Mouse (Mus musculus) right cerebral cortex, adult 2 months (tissue): ENCODE data around the gene Rpl4.
A peak's percentile ranks its signal among the peaks of the same experiment; 100 is the strongest.
"Not testable (repeated sequence)": the region's sequence is repeated elsewhere in the genome, so short reads cannot be mapped to it uniquely, and the experiment has no call there.

Experiments
- DNase-seq, 2 experiments: peaks; one replicate each; pipeline ENCODE4 v3.0.0; 2021 to 2022; ENCODE audit warnings: low spot score in 2 of 2

The Rpl4 gene

DNA sequence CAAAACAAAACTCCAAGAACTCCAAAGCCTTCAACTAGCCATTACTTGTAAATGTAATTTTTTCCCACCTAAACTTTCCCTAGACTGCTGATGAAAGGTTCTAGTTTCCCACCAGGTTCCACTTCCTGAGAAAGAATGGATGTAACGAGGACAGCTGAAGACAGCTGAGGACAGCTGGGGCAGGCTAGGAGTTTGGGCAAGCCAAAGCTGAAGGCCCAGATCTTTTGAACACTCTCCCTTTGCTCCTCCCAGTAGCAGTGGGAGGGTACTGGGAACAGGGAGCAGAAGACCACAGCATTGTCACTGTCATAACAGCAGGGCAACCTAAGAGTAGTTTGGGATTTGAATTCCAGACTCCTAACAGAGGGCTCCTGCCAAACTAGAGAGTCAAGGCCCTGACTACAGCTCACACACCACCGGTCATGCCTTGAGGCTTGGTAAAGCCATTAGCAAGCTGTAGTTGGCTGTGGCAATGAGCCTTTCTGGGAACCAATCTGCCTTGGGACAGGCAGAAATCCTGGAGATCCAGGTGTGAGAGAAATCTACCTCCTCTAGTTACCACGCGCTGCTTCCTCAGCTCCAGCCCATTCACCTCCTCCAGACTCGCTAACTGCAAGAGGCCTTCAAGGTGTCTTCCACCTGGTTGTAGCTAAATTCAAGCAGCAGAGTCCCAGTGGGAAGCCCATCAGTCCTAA lies 25.0 kb downstream of the Rpl4 start:
- DNase-seq, result no peak

DNA sequence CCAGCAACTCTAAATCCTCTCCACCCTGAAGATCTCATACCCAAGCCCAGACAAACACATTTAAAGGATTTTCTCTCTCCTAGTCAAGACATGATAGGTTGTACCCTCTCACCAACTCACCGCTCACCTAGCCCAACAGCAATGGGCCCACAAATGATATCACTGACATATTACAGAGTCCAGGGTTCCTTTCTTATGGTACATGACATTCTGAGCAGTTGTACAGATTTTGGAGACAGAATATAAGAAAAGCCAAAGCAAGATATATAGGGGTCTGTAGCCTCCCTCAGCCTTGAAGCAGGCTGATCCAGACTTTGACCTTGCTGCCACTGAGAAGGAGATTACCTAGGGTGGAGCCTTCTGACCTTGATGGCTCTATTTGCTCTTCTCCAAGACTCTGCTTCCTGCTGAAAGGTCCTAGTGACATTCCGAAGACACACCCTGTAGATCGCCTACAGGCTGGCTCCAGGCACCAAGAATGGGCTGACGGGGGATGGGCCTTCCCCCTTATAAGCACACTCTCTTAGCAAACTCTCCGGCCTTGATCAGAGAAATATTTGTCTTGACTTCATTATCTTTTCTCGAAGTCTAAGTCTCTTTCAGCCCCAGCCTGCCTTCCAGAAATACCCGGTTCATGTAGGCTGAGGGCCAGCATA lies 25.7 kb downstream of the Rpl4 start:
- DNase-seq, result not testable (repeated sequence)

DNA sequence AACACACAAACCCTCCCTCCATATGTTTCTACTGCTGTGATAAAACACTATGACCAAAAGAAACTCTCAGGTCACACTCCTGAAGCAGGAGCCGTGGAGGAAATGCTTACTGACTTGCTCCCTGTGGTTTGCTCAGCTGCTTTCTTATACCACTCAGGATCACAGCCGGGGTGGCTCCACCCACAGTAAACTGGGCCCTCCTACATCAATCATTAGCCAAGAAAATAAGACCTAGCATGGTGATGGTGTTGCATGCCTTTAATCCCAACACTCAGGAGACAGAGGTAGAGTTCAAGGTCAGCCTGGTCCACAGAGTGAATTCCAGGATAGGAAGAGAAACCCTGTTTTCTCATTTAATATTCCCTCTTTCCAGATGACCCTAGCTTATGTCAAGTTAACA lies 26.7 kb downstream of the Rpl4 start:
- DNase-seq, result no peak

DNA sequence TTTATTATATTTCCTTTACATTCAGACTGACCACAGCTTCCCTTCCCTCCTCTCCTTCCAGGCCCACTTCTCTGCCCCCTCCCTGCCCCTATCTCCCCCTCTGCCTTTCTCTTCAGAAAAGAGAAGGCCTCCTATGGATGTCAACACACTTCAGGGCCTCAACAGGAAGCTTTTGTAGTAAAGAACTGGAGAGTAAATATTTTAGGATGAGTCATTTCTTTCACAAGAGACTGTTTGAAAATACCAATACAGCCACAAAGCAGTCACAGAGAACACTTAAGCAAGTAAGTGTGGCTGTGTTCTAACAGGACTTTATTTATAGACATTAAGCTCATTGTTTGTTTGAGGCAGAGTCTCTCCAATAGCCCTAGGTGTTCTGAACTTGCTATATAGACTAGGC lies 29.2 kb downstream of the Rpl4 start:
- DNase-seq, result no peak

DNA sequence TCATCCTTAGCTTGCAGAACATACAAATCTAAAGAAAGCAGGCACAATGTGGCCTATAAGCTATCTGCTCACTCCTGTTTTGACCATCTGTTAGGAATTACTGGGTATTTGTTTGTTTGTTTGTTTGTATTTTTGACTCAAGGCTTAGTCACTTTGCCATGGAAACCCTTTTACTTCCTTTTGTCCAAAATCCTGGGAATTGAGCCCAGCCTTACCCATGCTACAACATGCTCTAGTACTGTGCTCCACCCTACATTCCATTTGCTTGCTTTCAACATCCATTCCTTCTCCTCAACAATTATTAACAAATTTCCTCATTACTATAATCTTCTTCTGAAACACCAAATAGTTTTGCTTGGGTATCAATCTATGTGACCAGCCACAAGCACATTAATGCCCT lies 29.7 kb downstream of the Rpl4 start:
- no peak for DNase-seq

DNA sequence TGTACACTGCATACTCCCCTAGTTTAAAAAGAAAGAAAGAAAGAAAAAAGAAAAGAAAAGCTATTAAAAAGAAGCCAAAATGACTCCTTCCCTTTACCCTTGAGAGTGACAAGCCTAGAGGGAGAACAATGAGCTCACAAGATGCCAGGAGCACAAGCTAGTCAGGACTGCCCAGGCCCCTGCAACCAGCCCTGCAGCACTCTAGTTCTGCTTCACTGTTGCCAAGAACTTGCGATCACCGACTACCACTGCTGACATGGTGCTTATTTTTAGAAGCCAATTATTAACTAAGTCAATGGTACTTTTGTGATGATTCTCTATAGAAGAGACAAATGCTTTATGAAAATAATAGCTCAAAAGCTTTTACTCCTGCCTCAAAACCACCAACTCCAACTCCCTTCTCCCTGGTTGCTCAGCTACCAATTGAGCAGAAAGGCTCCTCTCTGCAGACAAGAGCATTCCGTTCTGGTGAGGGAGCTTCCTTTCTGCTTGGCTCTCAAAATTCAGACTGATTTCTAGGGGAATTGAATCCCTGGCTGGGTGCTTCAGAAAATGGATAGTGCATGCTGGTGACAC lies 34.4 kb downstream of the Rpl4 start:
- no peak for DNase-seq

DNA sequence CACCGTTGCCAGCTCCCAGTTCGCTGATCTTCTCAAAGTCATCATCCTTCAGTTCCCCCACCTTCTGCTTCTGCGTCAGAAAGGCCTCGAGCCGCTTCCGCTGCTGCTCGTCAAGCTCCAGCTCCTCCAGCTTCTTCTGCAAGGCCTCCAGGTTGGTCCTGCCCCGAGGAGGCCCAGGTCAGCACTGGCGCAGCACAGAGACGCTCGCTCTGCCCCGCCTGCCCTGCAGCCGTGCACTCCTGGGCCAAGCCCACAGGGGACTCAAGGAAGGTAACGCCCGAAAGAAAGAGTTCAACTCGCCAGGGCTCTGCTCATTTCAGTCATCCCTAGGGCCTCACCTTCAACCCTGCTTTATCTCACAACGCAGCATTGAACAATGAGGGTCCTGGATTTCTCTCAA lies 41.3 kb downstream of the Rpl4 start:
- DNase-seq, result no peak

DNA sequence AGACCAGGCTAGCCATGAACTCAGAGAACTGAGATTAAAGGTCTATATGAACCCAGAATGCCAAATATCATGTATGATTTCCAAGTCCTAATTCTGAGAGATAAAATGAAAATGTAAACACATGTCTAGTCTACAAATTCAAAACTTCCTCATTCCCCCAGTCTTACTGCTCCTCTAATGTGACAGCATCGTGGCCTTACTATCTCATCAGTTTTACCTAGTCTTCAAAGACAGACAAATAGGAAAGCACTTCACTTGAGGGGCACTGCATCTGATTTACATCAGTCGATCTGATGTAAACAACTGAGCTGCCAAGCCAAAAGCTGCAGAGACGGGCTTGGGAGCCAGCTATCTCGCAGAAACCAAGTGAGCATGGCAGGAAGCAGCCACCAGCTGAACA lies 42.9 kb downstream of the Rpl4 start:
- no peak for DNase-seq

DNA sequence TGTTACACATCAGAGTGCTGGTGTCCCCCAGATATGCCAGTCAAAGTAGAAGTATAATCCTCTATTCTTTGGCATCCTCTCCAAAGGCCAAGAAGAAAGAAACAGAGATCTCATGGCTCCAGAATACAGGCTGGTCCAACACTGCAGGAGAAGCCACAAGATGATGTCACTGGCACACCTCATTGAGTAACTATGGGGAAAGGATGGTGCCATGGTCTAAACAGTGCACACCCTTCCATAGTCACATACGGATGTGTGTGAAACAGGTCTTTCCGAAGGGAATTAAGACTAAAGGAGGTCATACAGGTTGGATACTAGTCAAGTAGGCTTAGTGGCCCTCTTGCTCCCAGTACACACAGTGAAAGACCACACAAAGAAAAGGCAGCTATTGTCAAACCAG lies 43.5 kb downstream of the Rpl4 start:
- no peak for DNase-seq

DNA sequence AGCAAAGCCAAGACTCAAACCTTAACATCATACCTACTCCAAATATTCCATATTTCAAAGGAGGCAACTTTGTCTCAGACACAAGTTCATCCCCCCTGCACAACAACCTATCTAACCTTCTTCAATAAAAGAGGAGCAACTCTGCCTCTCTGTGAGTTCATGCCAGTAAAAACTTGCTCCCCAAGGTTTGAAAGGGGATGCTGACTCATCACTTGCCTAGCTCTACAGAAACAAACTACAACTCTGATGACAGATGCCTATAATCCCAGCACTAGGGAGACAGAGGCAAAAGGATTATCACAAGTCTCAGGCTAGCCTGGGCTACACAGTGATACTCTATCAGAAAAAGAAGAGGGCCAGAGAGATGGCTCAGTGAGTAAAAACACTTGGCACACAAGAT lies 44.7 kb downstream of the Rpl4 start:
- DNase-seq, result no peak

DNA sequence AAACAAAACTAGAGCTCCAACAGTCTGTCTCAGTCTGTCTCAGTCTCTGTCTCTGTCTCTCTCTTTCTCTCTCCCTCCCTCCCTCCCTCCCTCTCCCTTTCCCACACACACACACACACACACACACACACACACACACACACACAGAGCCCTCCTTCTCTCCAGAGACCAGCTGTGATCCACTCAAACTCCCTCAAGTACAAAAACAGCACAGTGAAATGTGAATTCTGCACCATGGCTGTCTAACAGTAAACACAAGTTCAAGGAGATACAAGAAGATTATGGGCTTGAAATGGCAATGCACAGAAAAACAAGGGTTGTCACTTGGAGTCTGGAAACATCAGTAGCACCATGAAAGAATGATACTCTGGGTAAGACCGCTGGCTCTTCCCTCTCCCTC lies 46.1 kb downstream of the Rpl4 start:
- no peak for DNase-seq

DNA sequence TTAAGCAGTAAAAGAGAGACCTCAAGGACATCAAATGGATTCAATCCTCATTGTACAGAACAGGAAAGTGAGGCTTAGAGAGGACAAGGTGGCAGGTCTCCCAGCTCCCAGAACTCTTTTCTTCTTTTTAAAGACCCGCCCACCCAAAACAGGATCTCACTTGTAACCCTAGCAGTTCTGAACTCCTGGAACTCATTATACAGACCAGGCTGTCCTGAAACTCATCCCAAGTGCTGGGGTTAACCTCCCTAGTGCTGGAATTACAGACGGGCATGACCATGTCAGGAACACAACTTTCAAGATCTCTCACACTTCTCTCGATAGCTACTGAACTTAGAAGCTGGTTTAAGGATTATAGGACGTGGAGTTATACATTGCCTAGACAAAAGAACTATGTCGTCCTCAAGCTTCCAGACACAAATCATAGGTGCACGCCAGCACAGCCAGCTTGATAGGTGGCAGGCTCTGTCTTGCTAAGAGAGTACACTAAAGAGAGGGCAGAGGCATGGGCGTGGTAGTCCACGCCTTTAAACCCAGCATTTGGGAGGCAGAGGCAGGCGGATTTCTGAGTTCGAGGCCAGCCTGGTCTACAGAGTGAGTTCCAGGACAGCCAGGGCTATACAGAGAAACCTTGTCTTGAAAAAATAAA lies 46.7 kb downstream of the Rpl4 start:
- no peak for DNase-seq

DNA sequence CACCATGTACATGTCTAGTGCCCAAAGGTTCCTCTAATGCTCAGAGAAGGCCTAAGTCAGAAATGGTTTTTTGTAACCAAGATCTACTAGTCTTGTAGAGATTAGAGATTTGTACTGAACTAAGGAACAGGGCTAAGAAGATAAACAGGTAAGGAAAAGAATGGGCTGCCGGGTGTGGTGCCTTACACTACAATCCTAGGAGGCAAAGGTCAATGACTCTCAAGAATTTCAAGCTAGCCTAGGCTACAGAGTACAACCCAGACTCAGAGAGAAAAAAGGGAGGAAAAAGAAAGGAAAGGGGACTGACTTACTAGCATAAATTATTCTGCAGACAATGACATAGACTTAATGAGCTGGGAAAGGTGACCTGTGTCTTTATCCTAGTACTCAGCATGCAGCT lies 47.4 kb downstream of the Rpl4 start:
- DNase-seq, result no peak

DNA sequence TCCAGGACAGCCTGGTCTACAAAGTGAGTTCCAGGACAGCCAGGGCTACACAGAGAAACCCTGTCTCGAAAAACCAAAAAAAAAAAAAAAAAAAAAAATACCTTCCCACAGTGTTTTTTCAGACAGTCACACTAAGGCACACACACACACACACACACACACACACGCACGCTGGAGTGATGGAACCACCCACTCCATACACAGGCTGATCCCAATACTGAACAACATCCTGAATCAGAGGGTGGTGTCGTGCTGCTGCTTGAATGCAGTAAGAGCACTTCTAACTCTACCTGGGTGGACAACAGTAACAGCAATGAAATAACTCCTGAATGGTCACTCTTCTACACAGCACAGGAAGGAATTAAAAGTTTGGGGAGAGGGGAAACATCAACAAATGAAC lies 48.3 kb downstream of the Rpl4 start:
- DNase-seq, result peak; percentile 64

DNA sequence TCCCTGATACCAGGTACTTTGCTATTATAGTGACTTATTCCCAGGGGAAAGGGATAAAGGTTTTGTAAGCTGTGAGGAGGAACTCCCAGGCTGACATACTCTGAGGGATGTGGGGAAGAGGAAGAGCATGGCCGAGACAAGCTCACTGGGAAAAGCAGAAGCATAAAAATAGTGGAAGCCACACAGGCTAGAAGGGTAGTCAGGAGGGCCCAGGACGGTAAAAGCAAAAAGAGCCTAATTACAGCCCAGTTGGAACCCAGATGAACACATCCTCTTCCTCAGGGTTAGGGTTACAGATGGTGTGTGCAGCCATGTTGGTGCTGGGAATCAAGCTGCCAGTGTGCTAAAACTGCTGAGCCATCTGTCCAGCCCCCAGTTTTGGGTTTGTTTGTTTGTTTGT lies 48.9 kb downstream of the Rpl4 start:
- no peak for DNase-seq

DNA sequence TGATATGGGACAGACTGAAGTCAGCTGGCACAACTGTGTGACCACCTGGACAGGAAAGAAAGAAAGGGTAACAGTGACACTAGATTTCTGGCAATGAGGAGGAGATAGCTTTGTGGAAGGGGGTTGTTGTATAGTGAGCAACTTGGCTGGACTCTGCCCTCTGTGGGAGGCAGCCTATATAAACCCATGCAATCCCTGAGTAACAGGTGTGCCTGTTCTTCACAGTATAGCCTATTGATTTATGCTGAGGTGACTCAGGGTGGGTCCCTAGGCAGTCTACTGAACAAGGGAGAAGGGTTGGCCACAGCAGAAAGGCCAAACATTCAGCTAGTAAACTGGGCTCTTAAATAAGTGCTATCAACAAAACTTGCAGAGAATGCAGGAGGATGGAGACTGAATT lies 52.6 kb downstream of the Rpl4 start:
- no peak for DNase-seq

DNA sequence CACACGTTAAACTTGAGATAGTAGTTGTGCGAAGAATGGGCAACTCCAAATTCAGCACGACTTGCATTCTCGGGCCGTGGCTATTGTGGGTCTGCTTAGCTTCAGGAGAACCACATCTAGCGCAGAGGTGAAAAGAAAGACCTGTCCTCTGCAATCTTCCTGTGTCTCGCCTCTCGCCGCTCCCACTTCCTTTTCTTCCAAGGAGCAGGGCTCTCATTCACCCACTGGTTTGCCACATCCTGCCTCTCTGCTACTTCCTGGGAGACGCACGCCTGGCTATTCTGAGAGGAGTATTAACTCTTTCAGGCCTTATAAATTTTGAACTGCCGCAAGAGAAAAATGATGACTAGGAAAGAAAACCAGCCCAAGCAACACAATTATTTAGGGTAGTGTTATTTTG lies 54.6 kb downstream of the Rpl4 start:
- DNase-seq, result no peak
